Mouse (Mus musculus) heart, postnatal 4 days (tissue): ENCODE measurements around the gene Gm973. TPM values are rescaled to one million over a fixed set of nuclear protein-coding genes. Genes with fewer than 3 reads are reported as not detected.
A peak's percentile ranks its signal among the peaks of the same experiment; 100 is the strongest.
"Not testable (repeated sequence)": the region's sequence is repeated elsewhere in the genome, so short reads cannot be mapped to it uniquely, and the experiment has no call there.

ENCODE experiments used
- DNase-seq: peaks from one replicate; pipeline ENCODE4 v3.0.0; 2021
- total RNA-seq, 2 experiments: library from RNA; stranded (reverse); gene quantifications; 2 replicates each; pipeline ENCODE4 v1.2.3; 2021

Gm973 gene
- total RNA-seq, 2 experiments from 2014 or later: not detected

- DNase-seq: no peak
Observed at GRCm38 (mm10) chr1:59633056-59633455, 117.0 kb downstream of the Gm973 start.

GRCm38 (mm10) chr1:59636349-59636748, 120.3 kb downstream of the Gm973 start:
- no peak for DNase-seq

- no peak for DNase-seq
Observed at GRCm38 (mm10) chr1:59638371-59638770, 122.3 kb downstream of the Gm973 start.

- DNase-seq: no peak
Observed at GRCm38 (mm10) chr1:59642488-59642887, 126.4 kb downstream of the Gm973 start.

GRCm38 (mm10) chr1:59646502-59646901, 130.4 kb downstream of the Gm973 start:
- DNase-seq: not testable (repeated sequence)

- DNase-seq: no peak
Observed at GRCm38 (mm10) chr1:59651201-59651819, 135.2 kb downstream of the Gm973 start.

- DNase-seq: no peak
Observed at GRCm38 (mm10) chr1:59653243-59653911, 137.3 kb downstream of the Gm973 start.

GRCm38 (mm10) chr1:59656244-59657171, 140.4 kb downstream of the Gm973 start:
- DNase-seq: no peak

- no peak for DNase-seq
Observed at GRCm38 (mm10) chr1:59663456-59664135, 147.5 kb downstream of the Gm973 start.

GRCm38 (mm10) chr1:59668871-59669270, 152.8 kb downstream of the Gm973 start:
- no peak for DNase-seq

GRCm38 (mm10) chr1:59669962-59670630, 154.0 kb downstream of the Gm973 start:
- peak; percentile 34 for DNase-seq

- peak; percentile 88 for DNase-seq
Observed at GRCm38 (mm10) chr1:59670641-59671168, 154.6 kb downstream of the Gm973 start, which contains the start of gene Sumo1. TSS of gene Sumo1 (minus strand) at chr1:59670834.

- no peak for DNase-seq
Observed at GRCm38 (mm10) chr1:59673661-59674060, 157.6 kb downstream of the Gm973 start.

GRCm38 (mm10) chr1:59683926-59684818, 168.1 kb downstream of the Gm973 start:
- DNase-seq: peak; percentile 42

- peak; percentile 87 for DNase-seq
Observed at GRCm38 (mm10) chr1:59684819-59685755, 169.0 kb downstream of the Gm973 start, which contains the start of gene Nop58. TSS of gene Nop58 (plus strand) at chr1:59684971.
